Mouse (Mus musculus): Measurements from ENCODE around the gene Vhl.

GRCm38 (mm10) chr6:113669821-113670220 lies 46.1 kb downstream of the Vhl start:
- TF ChIP-seq CTCF (IDR thresholded peaks at IDR 0.05; ENCODE audit: low read depth) (no peak), EP300 (optimal IDR thresholded peaks at IDR 0.05) (no peak)

Measured in stomach, postnatal 0 days (tissue).